Mouse (Mus musculus) liver, embryonic 11.5 days (tissue): ENCODE measurements around the gene Mllt10. TPM values are rescaled to one million over a fixed set of nuclear protein-coding genes. Genes with fewer than 3 reads are reported as not detected.

Experiments used
- ATAC-seq: fragments of 200-750 bp; cut with Nextera tagmentation; replicated peaks from 2 replicates; pipeline ENCODE4 v1.8.0; 2017; ENCODE audit warnings: moderate number of reproducible peaks, mild to moderate bottlenecking, moderate TSS enrichment, moderate library complexity; ENCODE audit not compliant: low FRiP score
- DNase-seq: peaks from one replicate; pipeline ENCODE4 v3.0.0-alpha.2; 2017; ENCODE audit warnings: low spot score
- H3K27ac ChIP-seq: fragments of 300-500 bp; sonication (generic); 2 replicates; pipeline ENCODE4 v1.5.1; 2014; ENCODE audit warnings: mild to moderate bottlenecking, low read depth, low read length, control low read depth
- H3K27me3 ChIP-seq: fragments of 300-500 bp; sonication (generic); replicated peaks from 2 replicates; pipeline ENCODE4 v1.6.1; 2014; ENCODE audit warnings: low read length, mixed read lengths; ENCODE audit not compliant: control insufficient read depth, insufficient read depth
- H3K36me3 ChIP-seq: fragments of 300-500 bp; sonication (generic); 2 replicates; pipeline ENCODE4 v1.6.1; 2014; ENCODE audit warnings: mild to moderate bottlenecking, low read length, moderate library complexity, mixed read lengths; ENCODE audit not compliant: control insufficient read depth, insufficient read depth
- H3K4me1 ChIP-seq: fragments of 300-500 bp; sonication (generic); replicated peaks from 2 replicates; pipeline ENCODE4 v1.6.1; 2014; ENCODE audit warnings: low read length, mixed read lengths; ENCODE audit not compliant: control insufficient read depth, insufficient read depth
- H3K4me2 ChIP-seq: fragments of 300-500 bp; sonication (generic); 2 replicates; pipeline ENCODE4 v1.6.1; 2014; ENCODE audit warnings: mild to moderate bottlenecking, control low read depth, moderate library complexity
- H3K4me3 ChIP-seq: fragments of 300-500 bp; sonication (generic); 2 replicates; pipeline ENCODE4 v1.5.1; 2014; ENCODE audit warnings: low read depth, low read length, control low read depth
- H3K9ac ChIP-seq: fragments of 300-500 bp; sonication (generic); 2 replicates; pipeline ENCODE4 v1.6.1; 2014; ENCODE audit warnings: low read depth, low read length, control low read depth
- H3K9me3 ChIP-seq: fragments of 300-500 bp; sonication (generic); 2 replicates; pipeline ENCODE4 v1.6.1; 2016; ENCODE audit warnings: low read length, inconsistent platforms, mixed read lengths; ENCODE audit not compliant: control insufficient read depth
- WGBS: fragments of 180-500 bp; shearing (Covaris S2); extraction: QIAGEN DNeasy Blood & Tissue Kit; methylation state at CpG from one replicate; pipeline ENCODE4 v1.1.7; 2014; 5-methylcytosine and 5-hydroxymethylcytosine counted together
- polyA plus RNA-seq: library from polyadenylated mRNA; unstranded; fragments of >200 nt; fragmentation: Nextera tagmentation; extraction: Ambion mirVana; gene quantifications from 2 replicates; pipeline ENCODE4 v1.2.1, GENCODE M21; 2014

The Mllt10 gene
- polyA plus RNA-seq, 1 experiment from 2014 or later, result 39.9 TPM

- no peak overlapping the region for H3K4me2 ChIP-seq
- no peak for DNase-seq
- H3K4me1 ChIP-seq, result no peaks in the 10 kb centered on the region
- H3K36me3 ChIP-seq, result peaks cover 13% of the 10 kb centered on the region
- WGBS, result 59% methylated on average over 1 of the region's 1 CpGs
- H3K9me3 ChIP-seq, result no peaks in the 10 kb centered on the region
- H3K27me3 ChIP-seq, result no peaks in the 10 kb centered on the region
- no peak for ATAC-seq
- no peak overlapping the region for H3K27ac ChIP-seq
- H3K9ac ChIP-seq, result no peak overlapping the region
- no peak overlapping the region for H3K4me3 ChIP-seq
Observed at GRCm38 (mm10) chr2:18175234-18175633, 120.2 kb downstream of the Mllt10 start.

- Histone ChIP-seq H3K4me2 (no peak overlapping the region), H3K4me1 (no peaks in the 10 kb centered on the region), H3K27ac (no peak overlapping the region), H3K36me3 (peaks cover 13% of the 10 kb centered on the region), H3K9me3 (no peaks in the 10 kb centered on the region), H3K9ac (no peak overlapping the region), H3K4me3 (no peak overlapping the region), H3K27me3 (no peaks in the 10 kb centered on the region)
- no peak for DNase-seq
- 86% methylated on average over 3 of the region's 3 CpGs for WGBS
- ATAC-seq, result no peak
Observed at GRCm38 (mm10) chr2:18176235-18176634, 121.2 kb downstream of the Mllt10 start.

GRCm38 (mm10) chr2:18180323-18180722, 125.3 kb downstream of the Mllt10 start:
- Histone ChIP-seq H3K4me3 (no peak overlapping the region), H3K4me2 (no peak overlapping the region), H3K27ac (no peak overlapping the region), H3K4me1 (no peaks in the 10 kb centered on the region), H3K9me3 (no peaks in the 10 kb centered on the region), H3K9ac (no peak overlapping the region), H3K27me3 (no peaks in the 10 kb centered on the region), H3K36me3 (peaks cover 19% of the 10 kb centered on the region)
- 95% methylated on average over 5 of the region's 5 CpGs for WGBS
- ATAC-seq (no peak), DNase-seq (no peak)

GRCm38 (mm10) chr2:18181631-18182030, 126.6 kb downstream of the Mllt10 start:
- Histone ChIP-seq H3K27ac (no peak overlapping the region), H3K9me3 (no peaks in the 10 kb centered on the region), H3K4me1 (no peaks in the 10 kb centered on the region), H3K4me2 (no peak overlapping the region), H3K36me3 (peaks cover 21% of the 10 kb centered on the region), H3K4me3 (no peak overlapping the region), H3K27me3 (no peaks in the 10 kb centered on the region), H3K9ac (no peak overlapping the region)
- no peak for ATAC-seq
- 92% methylated on average over 3 of the region's 3 CpGs for WGBS
- no peak for DNase-seq

- DNase-seq (no peak), ATAC-seq (no peak)
- H3K27ac ChIP-seq, result no peak overlapping the region
- H3K36me3 ChIP-seq, result peaks cover 24% of the 10 kb centered on the region
- no peak overlapping the region for H3K4me3 ChIP-seq
- no peaks in the 10 kb centered on the region for H3K27me3 ChIP-seq
- H3K4me2 ChIP-seq, result no peak overlapping the region
- no peaks in the 10 kb centered on the region for H3K9me3 ChIP-seq
- H3K4me1 ChIP-seq, result no peaks in the 10 kb centered on the region
- H3K9ac ChIP-seq, result no peak overlapping the region
Observed at GRCm38 (mm10) chr2:18183079-18183478, 128.0 kb downstream of the Mllt10 start.

GRCm38 (mm10) chr2:18188367-18188766, 133.3 kb downstream of the Mllt10 start:
- Histone ChIP-seq H3K4me2 (no peak overlapping the region), H3K9ac (no peak overlapping the region), H3K36me3 (peaks cover 31% of the 10 kb centered on the region), H3K9me3 (no peaks in the 10 kb centered on the region), H3K4me3 (no peak overlapping the region), H3K4me1 (0 out of 2 replicates have a peak, but pooled peaks cover 3% of the 10 kb centered on the region), H3K27me3 (no peaks in the 10 kb centered on the region), H3K27ac (no peak overlapping the region)
- peak; percentile 54; the same call in 1 of the 2 replicates for ATAC-seq
- 74% methylated on average over 2 of the region's 2 CpGs for WGBS
- no peak for DNase-seq

GRCm38 (mm10) chr2:18195285-18195684, 140.2 kb downstream of the Mllt10 start:
- no peak for DNase-seq
- no peak overlapping the region for H3K27ac ChIP-seq
- no peak overlapping the region for H3K9ac ChIP-seq
- H3K4me3 ChIP-seq, result no peak overlapping the region
- H3K36me3 ChIP-seq, result peaks cover 11% of the 10 kb centered on the region
- no peak for ATAC-seq
- no peaks in the 10 kb centered on the region for H3K27me3 ChIP-seq
- WGBS, result 86% methylated on average over 4 of the region's 4 CpGs
- no peak overlapping the region for H3K4me2 ChIP-seq
- H3K4me1 ChIP-seq, result no peaks in the 10 kb centered on the region
- no peaks in the 10 kb centered on the region for H3K9me3 ChIP-seq

- Histone ChIP-seq H3K4me2 (no peak overlapping the region), H3K4me3 (no peak overlapping the region), H3K9ac (no peak overlapping the region), H3K9me3 (no peaks in the 10 kb centered on the region), H3K4me1 (no peaks in the 10 kb centered on the region), H3K27me3 (no peaks in the 10 kb centered on the region), H3K36me3 (peaks cover 11% of the 10 kb centered on the region), H3K27ac (no peak overlapping the region)
- DNase-seq (no peak), ATAC-seq (no peak)
- 83% methylated on average over 3 of the region's 3 CpGs for WGBS
Observed at GRCm38 (mm10) chr2:18195691-18196396, 140.8 kb downstream of the Mllt10 start.

GRCm38 (mm10) chr2:18201820-18202462, 146.9 kb downstream of the Mllt10 start:
- no peak overlapping the region for H3K4me2 ChIP-seq
- H3K4me3 ChIP-seq, result no peak overlapping the region
- H3K36me3 ChIP-seq, result peaks cover 23% of the 10 kb centered on the region
- no peak overlapping the region for H3K27ac ChIP-seq
- H3K9me3 ChIP-seq, result no peaks in the 10 kb centered on the region
- H3K9ac ChIP-seq, result no peak overlapping the region
- ATAC-seq (no peak), DNase-seq (no peak)
- no peaks in the 10 kb centered on the region for H3K27me3 ChIP-seq
- 93% methylated on average over 1 of the region's 1 CpGs for WGBS
- H3K4me1 ChIP-seq, result no peaks in the 10 kb centered on the region
